Mouse (Mus musculus) frontal cortex, postnatal 36 days (tissue): Measurements from ENCODE around the gene Plekha7.

Experiments used
- DNase-seq, 2 experiments: peaks; one replicate each; pipeline ENCODE4 v3.0.0; 2022; ENCODE audit warnings: low spot score in 2 of 2

Plekha7 gene

GRCm38 (mm10) chr7:116248536-116248935 is 59.6 kb downstream of the Plekha7 start:
- DNase-seq: no peak

GRCm38 (mm10) chr7:116247377-116247729 is 60.8 kb downstream of the Plekha7 start:
- no peak for DNase-seq

GRCm38 (mm10) chr7:116246696-116247376 is 61.3 kb downstream of the Plekha7 start:
- DNase-seq: no peak

GRCm38 (mm10) chr7:116245815-116246695 is 62.1 kb downstream of the Plekha7 start:
- DNase-seq: no peak

- DNase-seq: no peak
Measured at GRCm38 (mm10) chr7:116244302-116245165, 63.6 kb downstream of the Plekha7 start.

GRCm38 (mm10) chr7:116242810-116243209 is 65.4 kb downstream of the Plekha7 start:
- no peak for DNase-seq

GRCm38 (mm10) chr7:116241601-116242000 is 66.6 kb downstream of the Plekha7 start:
- no peak for DNase-seq

GRCm38 (mm10) chr7:116240791-116241474 is 67.2 kb downstream of the Plekha7 start:
- DNase-seq: no peak

GRCm38 (mm10) chr7:116240353-116240752 is 67.8 kb downstream of the Plekha7 start:
- no peak for DNase-seq

GRCm38 (mm10) chr7:116238320-116238719 is 69.9 kb downstream of the Plekha7 start:
- no peak for DNase-seq

- DNase-seq: no peak
Measured at GRCm38 (mm10) chr7:116237157-116237981, 70.8 kb downstream of the Plekha7 start.

- DNase-seq: no peak
Measured at GRCm38 (mm10) chr7:116236608-116237007, 71.6 kb downstream of the Plekha7 start.

- no peak for DNase-seq
Measured at GRCm38 (mm10) chr7:116234287-116234806, 73.8 kb downstream of the Plekha7 start.

- no peak for DNase-seq
Measured at GRCm38 (mm10) chr7:116230811-116231609, 77.2 kb downstream of the Plekha7 start.

- no peak for DNase-seq
Measured at GRCm38 (mm10) chr7:116226877-116227282, 81.3 kb downstream of the Plekha7 start.

- DNase-seq: no peak
Measured at GRCm38 (mm10) chr7:116226316-116226715, 81.9 kb downstream of the Plekha7 start.

GRCm38 (mm10) chr7:116224543-116224942 is 83.6 kb downstream of the Plekha7 start:
- DNase-seq: no peak

GRCm38 (mm10) chr7:116223010-116223783 is 85.0 kb downstream of the Plekha7 start:
- no peak for DNase-seq
